Mouse (Mus musculus) G1E (cell line): ENCODE results near the gene Slc30a7.

Source experiments
- CTCF ChIP-seq: IDR thresholded peaks from 2 replicates; pipeline ENCODE4 v1.5.1; 2012; ENCODE audit warnings: low read depth, low read length, inconsistent platforms, mixed read lengths
- GATA1 ChIP-seq: IDR thresholded peaks from 2 replicates; pipeline ENCODE4 v1.6.1; 2012; ENCODE audit warnings: borderline replicate concordance, low read length, inconsistent platforms, mixed read lengths

DNA sequence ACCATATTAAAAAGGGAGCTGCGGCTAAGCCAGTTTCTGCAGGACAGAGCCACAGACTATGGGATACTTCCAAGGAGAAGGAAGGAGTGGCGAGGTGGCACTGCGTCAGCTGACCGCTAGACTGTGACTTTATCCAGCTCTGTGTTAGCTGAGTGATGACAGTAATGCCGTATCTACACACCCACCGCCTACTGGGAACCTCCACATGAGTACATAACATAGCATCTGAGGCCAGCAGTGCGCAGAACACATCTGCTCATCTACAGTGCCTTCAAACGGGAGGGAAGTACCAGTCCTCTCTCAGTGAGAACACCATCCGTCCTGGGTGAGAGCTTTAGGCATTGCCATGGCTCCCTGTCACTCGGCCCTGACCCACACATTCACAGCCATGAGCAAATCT lies 32.2 kb downstream of the Slc30a7 start:
- TF ChIP-seq GATA1 = no peak
- TF ChIP-seq CTCF = no peak
